Mouse (Mus musculus) liver, embryonic 11.5 days (tissue): ENCODE measurements at regions not wholly inside any gene's neighbourhood (a gene's known extent, or its start where the extent isn't known, plus 50 kb on each side); places are given as distances from the start of the nearest gene placed in this dataset.
A peak's percentile ranks its signal among the peaks of the same experiment; 100 is the strongest.

Source experiments
- ATAC-seq: fragments of 200-750 bp; cut with Nextera tagmentation; replicated peaks from 2 replicates; pipeline ENCODE4 v1.8.0; 2017; ENCODE audit warnings: moderate number of reproducible peaks, mild to moderate bottlenecking, moderate TSS enrichment, moderate library complexity; ENCODE audit not compliant: low FRiP score
- DNase-seq: peaks from one replicate; pipeline ENCODE4 v3.0.0-alpha.2; 2017; ENCODE audit warnings: low spot score
- H3K27ac ChIP-seq: fragments of 300-500 bp; sonication (generic); 2 replicates; pipeline ENCODE4 v1.5.1; 2014; ENCODE audit warnings: mild to moderate bottlenecking, low read depth, low read length, control low read depth
- H3K27me3 ChIP-seq: fragments of 300-500 bp; sonication (generic); replicated peaks from 2 replicates; pipeline ENCODE4 v1.6.1; 2014; ENCODE audit warnings: low read length, mixed read lengths; ENCODE audit not compliant: control insufficient read depth, insufficient read depth
- H3K36me3 ChIP-seq: fragments of 300-500 bp; sonication (generic); 2 replicates; pipeline ENCODE4 v1.6.1; 2014; ENCODE audit warnings: mild to moderate bottlenecking, low read length, moderate library complexity, mixed read lengths; ENCODE audit not compliant: control insufficient read depth, insufficient read depth
- H3K4me1 ChIP-seq: fragments of 300-500 bp; sonication (generic); replicated peaks from 2 replicates; pipeline ENCODE4 v1.6.1; 2014; ENCODE audit warnings: low read length, mixed read lengths; ENCODE audit not compliant: control insufficient read depth, insufficient read depth
- H3K4me2 ChIP-seq: fragments of 300-500 bp; sonication (generic); 2 replicates; pipeline ENCODE4 v1.6.1; 2014; ENCODE audit warnings: mild to moderate bottlenecking, control low read depth, moderate library complexity
- H3K4me3 ChIP-seq: fragments of 300-500 bp; sonication (generic); 2 replicates; pipeline ENCODE4 v1.5.1; 2014; ENCODE audit warnings: low read depth, low read length, control low read depth
- H3K9ac ChIP-seq: fragments of 300-500 bp; sonication (generic); 2 replicates; pipeline ENCODE4 v1.6.1; 2014; ENCODE audit warnings: low read depth, low read length, control low read depth
- H3K9me3 ChIP-seq: fragments of 300-500 bp; sonication (generic); 2 replicates; pipeline ENCODE4 v1.6.1; 2016; ENCODE audit warnings: low read length, inconsistent platforms, mixed read lengths; ENCODE audit not compliant: control insufficient read depth
- WGBS: fragments of 180-500 bp; shearing (Covaris S2); extraction: QIAGEN DNeasy Blood & Tissue Kit; methylation state at CpG from one replicate; pipeline ENCODE4 v1.1.7; 2014; 5-methylcytosine and 5-hydroxymethylcytosine counted together

GRCm38 (mm10) chr3:102307656-102308055 is 103.2 kb upstream of the Vangl1 start:
- H3K4me2 ChIP-seq: no peak overlapping the region
- DNase-seq (no peak), ATAC-seq (no peak)
- WGBS: 75% methylated on average over 1 of the region's 1 CpGs
- no peaks in the 10 kb centered on the region for H3K27me3 ChIP-seq
- no peak overlapping the region for H3K27ac ChIP-seq
- no peaks in the 10 kb centered on the region for H3K9me3 ChIP-seq
- H3K9ac ChIP-seq: no peak overlapping the region
- no peak overlapping the region for H3K4me3 ChIP-seq
- H3K4me1 ChIP-seq: no peaks in the 10 kb centered on the region
- no peaks in the 10 kb centered on the region for H3K36me3 ChIP-seq

GRCm38 (mm10) chr3:102292385-102292784 is 87.9 kb upstream of the Vangl1 start:
- Histone ChIP-seq H3K9ac (no peak overlapping the region), H3K36me3 (no peaks in the 10 kb centered on the region), H3K9me3 (no peaks in the 10 kb centered on the region), H3K4me3 (no peak overlapping the region), H3K4me2 (no peak overlapping the region), H3K4me1 (no peaks in the 10 kb centered on the region), H3K27me3 (no peaks in the 10 kb centered on the region), H3K27ac (no peak overlapping the region)
- DNase-seq (no peak), ATAC-seq (no peak)
- WGBS: 78% methylated on average over 3 of the region's 3 CpGs

GRCm38 (mm10) chr3:102281983-102282382 is 77.5 kb upstream of the Vangl1 start:
- ATAC-seq (no peak), DNase-seq (no peak)
- Histone ChIP-seq H3K27me3 (no peaks in the 10 kb centered on the region), H3K4me1 (no peaks in the 10 kb centered on the region), H3K4me3 (no peak overlapping the region), H3K9me3 (no peaks in the 10 kb centered on the region), H3K9ac (no peak overlapping the region), H3K4me2 (no peak overlapping the region), H3K27ac (no peak overlapping the region), H3K36me3 (no peaks in the 10 kb centered on the region)
- 70% methylated on average over 4 of the region's 4 CpGs for WGBS

- 88% methylated on average over 2 of the region's 2 CpGs for WGBS
- no peaks in the 10 kb centered on the region for H3K27me3 ChIP-seq
- ATAC-seq: no peak
Measured at GRCm38 (mm10) chr3:102276758-102277157, 72.3 kb upstream of the Vangl1 start.

GRCm38 (mm10) chr3:102276283-102276682 is 71.8 kb upstream of the Vangl1 start:
- ATAC-seq (no peak), DNase-seq (no peak)
- Histone ChIP-seq H3K9me3 (no peaks in the 10 kb centered on the region), H3K36me3 (no peaks in the 10 kb centered on the region), H3K4me2 (no peak overlapping the region), H3K4me3 (no peak overlapping the region), H3K9ac (no peak overlapping the region), H3K27me3 (no peaks in the 10 kb centered on the region), H3K4me1 (no peaks in the 10 kb centered on the region), H3K27ac (no peak overlapping the region)
- 60% methylated on average over 2 of the region's 2 CpGs for WGBS

More at GRCm38 (mm10) chr3:102276758-102277157, 72.3 kb upstream of the Vangl1 start:
- Histone ChIP-seq H3K4me1 (no peaks in the 10 kb centered on the region), H3K9ac (no peak overlapping the region), H3K4me3 (no peak overlapping the region), H3K9me3 (no peaks in the 10 kb centered on the region), H3K4me2 (no peak overlapping the region), H3K36me3 (no peaks in the 10 kb centered on the region), H3K27ac (no peak overlapping the region)
- DNase-seq: no peak

GRCm38 (mm10) chr3:102275256-102276022 is 70.9 kb upstream of the Vangl1 start:
- Histone ChIP-seq H3K27ac (no peak overlapping the region), H3K9me3 (no peaks in the 10 kb centered on the region), H3K4me1 (no peaks in the 10 kb centered on the region), H3K36me3 (no peaks in the 10 kb centered on the region), H3K4me3 (no peak overlapping the region), H3K27me3 (no peaks in the 10 kb centered on the region), H3K4me2 (no peak overlapping the region), H3K9ac (no peak overlapping the region)
- WGBS: 63% methylated on average over 7 of the region's 7 CpGs
- DNase-seq (no peak), ATAC-seq (no peak)

GRCm38 (mm10) chr3:102270779-102271178 is 66.3 kb upstream of the Vangl1 start:
- 69% methylated on average over 6 of the region's 6 CpGs for WGBS
- no peaks in the 10 kb centered on the region for H3K36me3 ChIP-seq
- ATAC-seq (peak; percentile 29), DNase-seq (no peak)
- H3K4me1 ChIP-seq: no peaks in the 10 kb centered on the region
- H3K9me3 ChIP-seq: no peaks in the 10 kb centered on the region
- no peak overlapping the region for H3K27ac ChIP-seq
- no peak overlapping the region for H3K4me2 ChIP-seq
- no peaks in the 10 kb centered on the region for H3K27me3 ChIP-seq
- no peak overlapping the region for H3K9ac ChIP-seq
- no peak overlapping the region for H3K4me3 ChIP-seq

- no peaks in the 10 kb centered on the region for H3K9me3 ChIP-seq
- WGBS: 75% methylated on average over 6 of the region's 6 CpGs
- DNase-seq: no peak
- H3K4me3 ChIP-seq: no peak overlapping the region
- no peak overlapping the region for H3K9ac ChIP-seq
- no peaks in the 10 kb centered on the region for H3K27me3 ChIP-seq
- H3K27ac ChIP-seq: no peak overlapping the region
- no peaks in the 10 kb centered on the region for H3K4me1 ChIP-seq
- no peak overlapping the region for H3K4me2 ChIP-seq
- H3K36me3 ChIP-seq: no peaks in the 10 kb centered on the region
- no peak for ATAC-seq
Measured at GRCm38 (mm10) chr3:102270257-102270656, 65.8 kb upstream of the Vangl1 start.

- H3K9me3 ChIP-seq: no peaks in the 10 kb centered on the region
- H3K4me3 ChIP-seq: no peak overlapping the region
- no peak overlapping the region for H3K4me2 ChIP-seq
- H3K27me3 ChIP-seq: no peaks in the 10 kb centered on the region
- ATAC-seq (no peak), DNase-seq (no peak)
- H3K4me1 ChIP-seq: no peaks in the 10 kb centered on the region
- no peak overlapping the region for H3K9ac ChIP-seq
- 72% methylated on average over 9 of the region's 9 CpGs for WGBS
- H3K36me3 ChIP-seq: no peaks in the 10 kb centered on the region
- no peak overlapping the region for H3K27ac ChIP-seq
Measured at GRCm38 (mm10) chr3:102266136-102266535, 61.6 kb upstream of the Vangl1 start.
